Mouse (Mus musculus) MEL (cell line): Measurements from ENCODE around the gene Nfat5.

Experiments
- CTCF ChIP-seq, 3 experiments: IDR thresholded peaks in 2 of 3; conservative IDR thresholded peaks in 1 of 3; 2 replicates each; pipeline ENCODE4 v1.5.1; 2011 to 2012; ENCODE audit warnings: low read length in 3 of 3, low read depth in 2 of 3, mild to moderate bottlenecking in 2 of 3, improper control_type of control experiment in 1 of 3, inconsistent platforms in 1 of 3, mixed read lengths in 1 of 3, moderate library complexity in 1 of 3; ENCODE audit not compliant: control insufficient read depth in 1 of 3, insufficient read depth in 1 of 3, poor library complexity in 1 of 3, severe bottlenecking in 1 of 3
- MEF2A ChIP-seq: IDR thresholded peaks from 2 replicates; pipeline ENCODE4 v1.6.1; 2014; ENCODE audit warnings: low read depth, mild to moderate bottlenecking, inconsistent platforms, low read length, improper control_type of control experiment; ENCODE audit not compliant: poor library complexity, insufficient replicate concordance, severe bottlenecking; ENCODE audit errors: extremely low read depth

DNA sequence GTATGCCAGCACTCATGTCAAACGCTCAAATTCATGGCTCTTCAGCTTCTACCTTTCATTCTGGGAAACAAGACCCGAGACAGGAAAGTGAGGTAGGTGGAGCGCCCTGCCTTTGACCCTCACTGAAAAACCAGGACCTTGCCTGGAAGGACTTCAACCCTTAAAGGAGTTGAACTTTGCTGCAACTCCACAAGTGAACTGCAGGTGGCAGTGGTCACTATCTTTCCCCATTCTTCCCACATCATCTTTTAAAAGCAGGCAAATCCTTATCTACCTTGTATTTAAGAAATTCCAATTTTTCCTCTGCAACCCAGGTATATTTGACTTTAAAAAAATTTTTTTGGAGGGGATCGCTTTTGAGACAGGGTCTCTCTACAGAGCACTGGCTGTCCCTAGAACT, 118.1 kb downstream of the Nfat5 start:
- TF ChIP-seq MEF2A (no peak), CTCF (IDR thresholded peaks at IDR 0.05 in 2 of 3, conservative IDR thresholded peaks at IDR 0.05 in 1 of 3; ENCODE audit: control insufficient read depth in 1 of 3, insufficient read depth in 1 of 3, low read depth in 2 of 3, low read length in 3 of 3, poor library complexity in 1 of 3, severe bottlenecking in 1 of 3) (peak; percentile 46 to 77 (median 68); a peak in 5 of 6 replicates)
